In the genomic region with DNA sequence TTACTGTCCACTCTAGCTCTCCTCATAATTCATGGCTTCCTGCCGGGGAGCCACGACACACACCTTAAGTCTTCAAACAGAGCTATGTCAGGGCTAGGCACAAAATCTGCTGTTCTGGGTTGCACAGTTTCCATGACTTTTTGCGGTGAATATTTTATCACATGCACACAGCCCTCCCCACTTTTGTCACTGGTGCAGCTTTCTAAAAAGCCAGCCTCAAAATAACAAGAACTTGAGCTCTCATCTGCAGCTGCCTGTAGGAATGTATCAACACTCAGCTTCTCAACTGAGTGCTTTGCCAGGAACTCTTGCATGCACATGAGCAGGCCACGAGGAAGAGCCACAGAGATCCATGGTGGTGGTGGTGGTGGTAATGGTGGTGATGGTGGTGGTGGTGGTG, we compare ENCODE assay signal across 15 mouse cellular contexts.
"Had no signal": no experiment of that assay in that cellular context is flagged by ENCODE, and none has a peak within 500 bp of the region (broad histone marks: within the 10 kb centered on the region; RNA-seq: fewer than 3 reads in every experiment).

No protein-coding gene starts in this region.

- H3K9ac ChIP-seq: liver, embryonic 13.5 days; lung, embryonic 14.5 days; midbrain, embryonic 12.5 days; midbrain, embryonic 15.5 days; neural tube, embryonic 12.5 days; neural tube, embryonic 15.5 days had no signal

- H3K27me3 ChIP-seq: liver, embryonic 13.5 days; midbrain, embryonic 12.5 days; midbrain, embryonic 15.5 days; neural tube, embryonic 12.5 days; neural tube, embryonic 15.5 days had no signal

- H3K27ac ChIP-seq: left cerebral cortex, adult 2 months; liver, embryonic 13.5 days; macrophage; midbrain, embryonic 12.5 days; midbrain, embryonic 15.5 days; neural tube, embryonic 12.5 days; neural tube, embryonic 15.5 days had no signal

- H3K9me3 ChIP-seq: liver, embryonic 13.5 days; midbrain, embryonic 12.5 days; midbrain, embryonic 15.5 days; neural tube, embryonic 12.5 days; neural tube, embryonic 15.5 days had no signal

- ATAC-seq: lung, postnatal 0 days; midbrain, embryonic 15.5 days had no signal

- H3K4me3 ChIP-seq: left cerebral cortex, adult 2 months; liver, embryonic 13.5 days; midbrain, embryonic 12.5 days; midbrain, embryonic 15.5 days; neural tube, embryonic 12.5 days; neural tube, embryonic 15.5 days had no signal

- H3K36me3 ChIP-seq: liver, embryonic 13.5 days; midbrain, embryonic 12.5 days; midbrain, embryonic 15.5 days; neural tube, embryonic 12.5 days; neural tube, embryonic 15.5 days had no signal

- H3K4me1 ChIP-seq: midbrain, embryonic 12.5 days; midbrain, embryonic 15.5 days; neural tube, embryonic 12.5 days; neural tube, embryonic 15.5 days had no signal

- DNase-seq: kidney, postnatal 10 days; kidney, postnatal 36 days; layer of hippocampus, postnatal 36 days; liver, embryonic 13.5 days; lung, embryonic 14.5 days; right cerebral cortex, postnatal 25 days; thymus, adult 18-20 months; thymus, postnatal 36 days had no signal

- H3K4me2 ChIP-seq: liver, embryonic 13.5 days; lung, embryonic 14.5 days; midbrain, embryonic 12.5 days; midbrain, embryonic 15.5 days; neural tube, embryonic 12.5 days; neural tube, embryonic 15.5 days had no signal
